Mouse (Mus musculus) heart, embryonic 15.5 days (tissue): Measurements from ENCODE around the gene C1qtnf6. TPM values are rescaled to one million over a fixed set of nuclear protein-coding genes. Genes with fewer than 3 reads are reported as not detected.

Source experiments
- ATAC-seq: fragments of 200-750 bp; cut with Nextera tagmentation; replicated peaks from 2 replicates; pipeline ENCODE4 v1.8.0; 2017; ENCODE audit warnings: low read depth, moderate TSS enrichment; ENCODE audit not compliant: insufficient number of reproducible peaks, insufficient read depth, low FRiP score
- H3K27ac ChIP-seq: fragments of 300-500 bp; sonication (generic); 2 replicates; pipeline ENCODE4 v1.5.1; 2015; ENCODE audit warnings: mild to moderate bottlenecking, inconsistent platforms
- H3K27me3 ChIP-seq: fragments of 300-500 bp; sonication (generic); 2 replicates; pipeline ENCODE4 v1.6.1; 2015; ENCODE audit warnings: inconsistent platforms
- H3K36me3 ChIP-seq: fragments of 300-500 bp; sonication (generic); 2 replicates; pipeline ENCODE4 v1.6.1; 2015; ENCODE audit warnings: mild to moderate bottlenecking, inconsistent platforms
- H3K4me1 ChIP-seq: fragments of 300-500 bp; sonication (generic); replicated peaks from 2 replicates; pipeline ENCODE4 v1.6.1; 2015; ENCODE audit warnings: inconsistent platforms
- H3K4me2 ChIP-seq: fragments of 300-500 bp; sonication (generic); 2 replicates; pipeline ENCODE4 v1.6.1; 2015; ENCODE audit warnings: inconsistent platforms, mild to moderate bottlenecking, moderate library complexity
- H3K4me3 ChIP-seq: fragments of 300-500 bp; sonication (generic); 2 replicates; pipeline ENCODE4 v1.5.1; 2015; ENCODE audit warnings: mild to moderate bottlenecking, inconsistent platforms
- H3K9ac ChIP-seq: fragments of 300-500 bp; sonication (generic); 2 replicates; pipeline ENCODE4 v1.6.1; 2015; ENCODE audit warnings: mild to moderate bottlenecking, inconsistent platforms
- H3K9me3 ChIP-seq: fragments of 300-500 bp; sonication (generic); replicated peaks from 2 replicates; pipeline ENCODE4 v1.6.1; 2016; ENCODE audit warnings: inconsistent platforms
- WGBS: fragments of 180-500 bp; shearing (Covaris S2); methylation state at CpG from one replicate; pipeline ENCODE4 v1.1.7; 2015; ENCODE audit warnings: mixed read lengths; 5-methylcytosine and 5-hydroxymethylcytosine counted together
- polyA plus RNA-seq: library from polyadenylated mRNA; unstranded; fragments of >200 nt; fragmentation: Nextera tagmentation; extraction: Ambion mirVana; gene quantifications from 2 replicates; pipeline ENCODE4 v1.2.1, GENCODE M21; 2015

C1qtnf6 gene
- polyA plus RNA-seq, 1 experiment from 2014 or later = 28.9 TPM

DNA sequence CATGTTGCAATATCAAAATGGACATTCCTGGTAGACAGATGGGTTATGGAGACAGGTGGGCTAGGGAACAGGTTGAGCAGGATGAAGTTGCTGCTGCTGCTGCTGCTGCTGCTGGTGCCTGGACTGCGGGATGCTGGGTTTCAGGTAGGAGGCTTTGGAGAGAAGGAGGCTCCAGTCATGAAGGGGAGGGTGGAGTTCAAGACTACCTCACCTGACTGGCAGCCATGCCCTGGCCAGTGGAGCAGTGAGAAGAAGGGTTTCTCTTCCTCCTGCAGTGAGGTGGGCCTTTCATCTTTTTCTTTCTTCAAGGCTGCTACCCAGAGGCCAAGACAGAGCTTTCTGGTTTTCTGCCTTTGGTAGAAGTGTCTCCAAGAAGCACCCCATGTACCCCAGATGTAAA, 54.3 kb downstream of the C1qtnf6 start:
- Histone ChIP-seq H3K27me3 (no peaks in the 10 kb centered on the region), H3K27ac (no peak overlapping the region)
- WGBS = 83% methylated on average over 1 of the region's 1 CpGs

DNA sequence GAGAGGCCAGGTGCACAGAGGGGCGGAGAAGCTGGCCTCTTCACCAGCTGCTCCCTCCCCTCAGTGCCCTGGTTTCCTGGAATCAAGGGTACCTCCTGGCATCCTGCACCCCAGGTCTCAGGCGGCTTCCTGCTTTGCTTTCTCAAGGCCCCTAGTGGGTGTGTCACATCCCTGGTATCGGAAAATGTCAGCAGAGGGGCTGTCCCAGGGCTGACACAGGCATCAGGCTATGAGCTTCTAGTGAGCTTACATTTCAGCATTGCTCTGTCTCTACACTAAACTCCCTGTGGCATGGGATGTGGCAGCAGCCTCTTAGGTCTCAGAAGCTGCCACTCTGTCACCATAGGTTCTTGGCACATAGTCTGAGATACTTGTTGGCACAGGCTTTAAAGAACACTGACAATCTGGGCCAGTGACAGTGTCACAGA, 55.6 kb downstream of the C1qtnf6 start:
- Histone ChIP-seq H3K27me3 (no peaks in the 10 kb centered on the region), H3K9ac (no peak overlapping the region), H3K4me3 (no peak overlapping the region), H3K4me2 (no peak overlapping the region), H3K9me3 (no peaks in the 10 kb centered on the region), H3K27ac (no peak overlapping the region), H3K4me1 (peaks cover 15% of the 10 kb centered on the region), H3K36me3 (no peaks in the 10 kb centered on the region)
- ATAC-seq = no peak
- 48% methylated on average over 3 of the region's 3 CpGs for WGBS

More for the DNA sequence above, 54.3 kb downstream of the C1qtnf6 start:
- Histone ChIP-seq H3K4me1 (peaks cover 14% of the 10 kb centered on the region), H3K4me2 (no peak overlapping the region), H3K9ac (no peak overlapping the region), H3K9me3 (no peaks in the 10 kb centered on the region), H3K4me3 (no peak overlapping the region), H3K36me3 (no peaks in the 10 kb centered on the region)
- ATAC-seq = no peak

- Histone ChIP-seq H3K4me2 (no peak overlapping the region), H3K27ac (no peak overlapping the region), H3K36me3 (no peaks in the 10 kb centered on the region), H3K27me3 (no peaks in the 10 kb centered on the region), H3K9ac (no peak overlapping the region), H3K9me3 (no peaks in the 10 kb centered on the region), H3K4me3 (no peak overlapping the region), H3K4me1 (peaks cover 17% of the 10 kb centered on the region)
- ATAC-seq = no peak
- 80% methylated on average over 6 of the region's 6 CpGs for WGBS
These were observed 57.8 kb downstream of the C1qtnf6 start for GRCm38 (mm10) chr15:78473442-78473841.

Other genes with a start within 250 kb of the C1qtnf6 start
- gene Csf2rb2, start 225.7 kb downstream of the C1qtnf6 start, polyA plus RNA-seq = 0.42 and 0.54 TPM in 2 replicates
- gene Csf2rb, start 205.7 kb downstream of the C1qtnf6 start, polyA plus RNA-seq = 1.2 and 3.0 TPM in 2 replicates
- not detected in 2 replicates for gene Tex33, start 135.5 kb downstream of the C1qtnf6 start, polyA plus RNA-seq
- 22.6 and 38.7 TPM in 2 replicates for gene Tst, start 125.5 kb downstream of the C1qtnf6 start, polyA plus RNA-seq
- 1.3 and 1.5 TPM in 2 replicates for gene Mpst, start 125.0 kb downstream of the C1qtnf6 start, polyA plus RNA-seq
- 19.1 and 28.5 TPM in 2 replicates for gene Kctd17, start 102.9 kb downstream of the C1qtnf6 start, polyA plus RNA-seq
- 0.21 and 0.60 TPM in 2 replicates for gene Tmprss6, start 62.8 kb downstream of the C1qtnf6 start, polyA plus RNA-seq
- 0.30 and 1.9 TPM in 2 replicates for gene Il2rb, start 36.1 kb downstream of the C1qtnf6 start, polyA plus RNA-seq
- gene Sstr3, start 13.3 kb upstream of the C1qtnf6 start, polyA plus RNA-seq = 0.11 and 0.20 TPM in 2 replicates
- 9.3 and 52.8 TPM in 2 replicates for gene Rac2, start 41.4 kb upstream of the C1qtnf6 start, polyA plus RNA-seq
- 5.5 and 11.7 TPM in 2 replicates for gene Cyth4, start 65.6 kb upstream of the C1qtnf6 start, polyA plus RNA-seq
- 0.10 and 0.19 TPM in 2 replicates for gene Elfn2, start 187.4 kb upstream of the C1qtnf6 start, polyA plus RNA-seq
- 13.6 and 21.0 TPM in 2 replicates for gene Mfng, start 242.1 kb upstream of the C1qtnf6 start, polyA plus RNA-seq